Mouse (Mus musculus): ENCODE data around the gene Prdx1. TPM values are rescaled to one million over a fixed set of nuclear protein-coding genes. Genes with fewer than 3 reads are reported as not detected.
"Not testable (repeated sequence)": the region's sequence is repeated elsewhere in the genome, so short reads cannot be mapped to it uniquely, and the experiment has no call there.

Prdx1 gene
- total RNA-seq (2021) = 100 to 1,000 TPM; 148 to 168 TPM

DNA sequence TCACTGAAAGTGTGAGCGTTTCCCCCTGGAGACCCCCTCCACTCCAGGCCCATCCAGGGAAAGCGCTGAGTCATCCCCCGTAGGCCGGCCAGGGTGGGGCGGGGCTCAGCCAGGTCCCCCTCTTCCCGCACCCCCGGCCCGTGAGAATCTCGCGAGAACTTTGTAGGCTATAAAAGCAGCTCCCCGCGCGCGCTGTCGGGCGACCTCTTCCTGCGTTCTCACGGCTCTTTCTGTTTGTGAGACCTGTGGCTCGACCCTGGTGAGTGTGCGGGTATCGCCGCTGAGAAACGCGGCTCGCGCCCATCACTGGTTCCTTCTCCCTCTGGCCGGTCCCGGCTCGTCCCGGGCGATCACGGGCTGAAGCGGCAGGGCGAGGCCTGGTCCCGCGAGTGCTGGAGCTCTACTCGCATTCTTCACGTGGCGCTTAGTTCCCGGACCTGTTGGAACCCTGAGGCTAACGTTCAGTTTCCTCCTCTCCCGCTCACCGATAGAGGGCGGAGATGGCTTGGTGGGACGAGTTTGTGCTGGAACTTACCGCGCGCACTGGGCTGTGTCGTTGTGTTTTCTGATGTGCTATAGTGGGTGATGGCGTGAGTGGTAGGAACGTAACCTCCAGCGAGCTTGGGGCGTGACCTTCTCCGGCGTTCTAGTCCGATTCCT lies at the start of gene Prdx1:
Prdx1 (plus strand) TSS at position 143 of the 660 bp plus-strand sequence.
- DNase-seq = peak; percentile 88 to 89

DNA sequence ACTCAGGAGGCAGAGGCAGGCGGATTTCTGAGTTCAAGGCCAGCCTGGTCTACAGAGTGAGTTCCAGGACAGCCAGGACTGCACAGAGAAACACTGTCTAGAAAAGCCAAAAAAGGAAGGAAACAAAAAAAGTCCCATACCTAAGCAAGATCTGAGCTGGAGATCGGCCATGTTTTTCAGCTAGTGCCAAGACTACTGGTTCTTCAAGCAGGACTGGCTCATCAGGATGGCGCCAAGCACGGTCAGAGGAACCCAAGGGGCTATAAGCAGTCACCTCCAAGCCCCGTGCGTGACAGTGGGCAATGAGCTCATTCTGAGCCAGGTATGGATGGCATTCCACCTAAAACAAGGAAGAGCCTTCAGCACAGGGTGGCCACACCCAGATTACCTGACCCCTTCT lies 46.5 kb upstream of the Prdx1 start:
- DNase-seq = no peak

DNA sequence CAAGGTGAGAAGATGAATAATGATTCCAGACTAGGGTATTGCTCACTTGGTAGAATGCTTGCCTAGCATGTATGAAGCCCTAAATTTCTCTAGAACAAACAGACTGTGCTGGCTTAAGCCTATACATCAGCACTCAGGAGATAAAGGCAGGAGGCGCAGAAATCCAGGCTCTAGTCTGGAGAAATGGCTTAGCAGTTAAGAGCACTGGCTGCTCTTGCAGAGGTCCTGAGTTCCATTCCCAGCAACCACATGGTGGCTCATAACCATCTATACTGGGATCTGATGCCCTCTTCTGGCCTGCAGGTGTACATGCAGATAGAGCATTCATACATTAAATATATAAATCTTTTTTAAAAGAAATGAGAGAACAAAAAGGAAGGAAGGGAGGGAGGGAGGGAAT lies 43.3 kb upstream of the Prdx1 start:
- no peak for DNase-seq

DNA sequence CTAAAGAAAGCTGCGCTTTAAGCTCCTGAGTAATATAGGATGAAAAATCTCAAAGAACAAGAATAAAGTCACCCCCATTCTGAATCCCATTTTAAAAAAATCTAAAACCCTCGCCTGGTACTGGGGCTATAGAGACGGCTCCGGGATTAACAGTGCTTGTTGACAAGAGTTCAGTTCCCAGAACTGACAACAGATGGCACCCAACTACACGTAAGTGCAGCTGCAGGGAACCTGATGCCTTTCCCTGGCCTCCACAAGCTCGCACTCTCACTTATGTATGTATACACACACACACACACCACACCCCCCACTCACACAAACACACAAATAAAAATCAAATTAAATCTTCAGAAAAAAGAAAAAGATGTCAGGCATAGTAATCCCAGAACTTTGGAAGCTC lies 41.0 kb upstream of the Prdx1 start:
- DNase-seq = no peak

DNA sequence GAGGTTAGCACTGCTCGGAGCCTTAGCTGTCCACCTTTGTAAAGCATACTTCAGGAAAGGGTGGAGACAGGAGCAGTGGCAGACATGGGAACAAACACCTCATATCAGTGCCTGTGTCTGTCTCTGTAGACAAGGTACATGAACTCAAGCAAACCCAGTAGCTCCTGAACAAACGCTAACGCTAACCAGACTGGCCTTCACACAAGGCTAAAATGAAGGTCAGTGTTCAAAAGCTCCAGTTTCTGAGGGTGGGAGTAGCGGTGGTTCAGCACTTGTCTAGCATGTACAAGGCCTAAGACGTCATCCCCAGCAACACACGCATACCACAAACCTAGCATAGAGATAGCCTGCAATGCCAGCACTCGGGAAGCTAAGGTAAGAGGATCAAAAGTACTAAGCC lies 39.7 kb upstream of the Prdx1 start:
- no peak for DNase-seq

DNA sequence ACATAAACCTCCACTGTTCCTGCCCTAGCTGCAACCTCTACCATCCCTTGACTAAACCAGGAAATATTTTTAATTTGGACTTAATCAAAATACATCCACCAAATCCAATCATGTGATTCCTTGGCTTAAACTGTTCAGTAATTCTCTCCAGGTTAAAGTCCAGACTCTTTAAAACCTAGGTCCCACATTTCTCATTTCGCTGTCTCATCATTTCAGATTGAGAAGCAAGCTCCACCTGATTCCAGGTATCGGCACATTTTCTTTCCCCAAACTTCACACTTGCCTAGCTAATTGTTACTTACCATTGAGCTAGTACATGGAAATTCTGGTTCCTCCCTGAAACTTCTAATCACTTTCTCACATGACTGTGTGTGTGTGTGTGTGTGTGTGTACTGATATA lies 35.9 kb upstream of the Prdx1 start:
- no peak for DNase-seq

GRCm38 (mm10) chr4:116650365-116650764 lies 35.0 kb upstream of the Prdx1 start:
- no peak for DNase-seq

DNA sequence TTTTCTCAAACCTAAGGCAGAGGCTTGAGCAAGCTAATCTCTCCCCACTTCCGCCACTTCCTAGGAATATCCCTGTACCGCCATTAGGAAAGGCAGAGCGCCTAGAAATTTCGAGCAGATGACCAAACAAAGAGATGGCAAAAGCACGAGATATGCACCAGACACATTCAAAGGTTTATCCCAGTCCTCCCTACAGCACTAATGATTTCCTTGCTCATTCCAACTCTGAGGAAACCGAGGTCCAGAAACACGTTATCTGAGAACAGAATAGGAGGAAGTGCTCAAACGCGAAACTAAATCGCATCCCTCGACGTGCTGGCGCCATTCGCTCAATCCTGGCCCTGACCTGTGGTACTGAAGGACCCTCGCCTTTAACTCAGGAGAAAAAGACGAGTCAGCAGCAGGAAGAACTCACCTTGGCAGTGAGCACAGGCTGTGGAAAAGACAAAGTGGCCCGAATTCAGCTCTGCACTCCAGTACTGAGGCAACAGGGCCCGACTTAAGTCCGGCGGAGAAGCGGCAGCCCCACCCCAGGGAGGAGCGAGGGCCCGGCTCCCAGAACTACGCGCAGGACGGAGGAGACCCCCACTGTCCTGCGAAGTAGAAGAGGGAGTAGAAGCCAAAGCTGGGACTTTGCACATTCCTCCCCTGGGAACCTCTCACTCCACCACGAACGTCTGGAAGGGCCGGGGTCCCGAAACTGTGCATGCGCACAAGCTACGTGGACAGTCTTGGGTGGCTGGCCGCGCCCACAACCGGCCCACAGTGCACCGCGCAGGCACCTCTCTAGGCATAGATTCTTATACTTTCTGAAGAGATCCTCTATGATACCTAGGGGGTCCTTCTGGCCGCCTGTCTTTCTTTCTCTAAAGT lies 34.2 kb upstream of the Prdx1 start, which contains the start of gene Akr1a1:
Akr1a1 (minus strand) TSS at position 757 of the 873 bp plus-strand sequence.
- peak; percentile 94 to 95 for DNase-seq

DNA sequence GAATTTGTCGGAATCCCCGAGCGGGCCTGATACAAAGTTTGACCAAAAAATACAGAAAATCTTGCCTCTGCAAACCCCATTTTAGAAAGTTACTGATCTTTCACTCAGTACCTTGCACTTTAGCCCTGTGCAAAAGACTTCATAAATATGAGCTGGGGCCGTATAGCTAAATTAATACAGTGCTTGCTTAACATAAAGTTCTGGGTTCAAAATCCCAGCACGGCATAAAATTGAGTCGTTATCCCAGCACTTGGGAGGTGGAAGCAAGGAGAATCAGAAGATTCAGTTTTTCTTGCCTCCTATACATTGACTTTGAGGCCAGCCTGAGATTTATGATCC lies 33.6 kb upstream of the Prdx1 start:
- no peak for DNase-seq

- DNase-seq = no peak
Observed at GRCm38 (mm10) chr4:116653228-116653627, 32.1 kb upstream of the Prdx1 start.

GRCm38 (mm10) chr4:116655100-116655499 lies 30.2 kb upstream of the Prdx1 start:
- DNase-seq = no peak

DNA sequence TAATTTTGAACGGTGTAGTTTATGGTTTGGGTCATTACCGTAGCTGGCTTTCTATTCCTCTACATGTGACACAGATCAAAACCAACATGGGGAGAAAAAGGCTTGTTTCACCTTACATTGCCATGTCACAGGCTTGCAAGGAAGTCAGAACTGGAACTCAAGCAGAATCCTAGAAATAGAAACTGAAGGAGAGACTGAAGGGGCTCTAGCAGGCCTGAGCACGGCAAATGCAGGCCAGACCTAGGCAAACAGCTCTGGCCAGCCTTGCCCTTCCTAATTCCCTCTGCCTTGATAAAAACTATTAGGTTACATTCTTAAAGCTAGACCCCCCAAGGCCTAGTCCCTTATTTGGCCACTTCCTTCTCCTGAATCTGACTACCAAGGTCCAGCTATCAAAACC lies 29.7 kb upstream of the Prdx1 start:
- no peak for DNase-seq

DNA sequence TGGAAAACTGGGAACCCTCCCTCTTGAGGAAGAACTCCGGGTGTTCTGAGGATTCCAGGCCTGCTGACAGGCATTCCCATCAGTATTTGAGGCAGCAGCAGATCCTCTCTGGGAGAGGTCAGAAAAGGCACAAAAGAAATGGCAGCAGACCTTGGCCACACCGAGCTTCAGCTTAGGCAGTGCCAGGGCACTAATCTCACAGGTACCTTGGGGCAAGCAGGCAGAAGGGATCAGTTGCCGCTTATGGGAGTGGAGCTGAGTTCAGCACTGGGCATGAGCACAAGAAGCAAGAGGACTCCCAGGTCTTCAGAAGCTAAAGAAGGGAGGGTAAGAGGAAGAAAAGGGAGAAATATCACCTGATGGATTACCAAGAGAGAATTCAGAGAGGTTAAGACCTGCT lies 27.4 kb upstream of the Prdx1 start:
- no peak for DNase-seq

DNA sequence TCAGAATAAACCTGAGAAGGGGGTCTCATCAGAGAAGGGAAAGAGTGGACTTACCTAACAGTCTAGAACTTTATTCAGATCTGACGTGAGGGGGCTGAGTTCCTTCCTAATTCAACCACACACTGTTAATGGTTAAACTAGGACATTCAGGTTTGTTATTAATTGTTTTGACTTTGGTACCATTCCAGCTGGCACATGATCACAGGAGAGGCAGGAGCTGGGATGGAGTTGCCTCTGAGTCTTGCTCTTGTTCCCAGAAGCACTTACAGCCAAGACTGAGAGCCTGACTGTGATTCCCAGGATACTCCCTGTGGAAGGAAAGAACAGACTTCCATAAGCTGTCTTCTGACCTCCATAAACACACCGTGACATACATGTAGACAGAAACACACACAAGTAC lies 25.9 kb upstream of the Prdx1 start:
- DNase-seq = no peak

GRCm38 (mm10) chr4:116659916-116660315 lies 25.4 kb upstream of the Prdx1 start:
- DNase-seq = not testable (repeated sequence)

- no peak for DNase-seq
Observed at GRCm38 (mm10) chr4:116660829-116661228, 24.5 kb upstream of the Prdx1 start.

- no peak for DNase-seq
Observed at GRCm38 (mm10) chr4:116661998-116662397, 23.3 kb upstream of the Prdx1 start.

DNA sequence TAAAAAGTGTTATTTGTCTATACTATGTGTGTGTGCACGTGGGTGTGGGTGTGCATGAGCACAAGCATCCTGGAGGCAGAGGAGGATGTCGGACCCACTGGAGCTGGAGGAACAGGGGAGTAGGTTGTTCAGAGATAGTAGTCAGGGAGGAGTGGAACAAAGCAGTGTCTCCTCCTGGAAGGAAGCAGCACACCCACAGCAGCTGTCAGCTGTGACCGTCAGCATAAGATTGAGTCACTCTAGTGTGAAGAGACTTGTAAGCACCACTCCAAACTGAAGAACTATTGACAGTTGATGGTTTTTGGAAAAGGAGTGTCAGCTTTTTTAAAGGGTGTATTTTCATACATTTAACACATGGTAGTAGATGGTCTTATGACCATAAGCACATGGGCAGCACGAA lies 18.7 kb upstream of the Prdx1 start:
- DNase-seq = no peak

DNA sequence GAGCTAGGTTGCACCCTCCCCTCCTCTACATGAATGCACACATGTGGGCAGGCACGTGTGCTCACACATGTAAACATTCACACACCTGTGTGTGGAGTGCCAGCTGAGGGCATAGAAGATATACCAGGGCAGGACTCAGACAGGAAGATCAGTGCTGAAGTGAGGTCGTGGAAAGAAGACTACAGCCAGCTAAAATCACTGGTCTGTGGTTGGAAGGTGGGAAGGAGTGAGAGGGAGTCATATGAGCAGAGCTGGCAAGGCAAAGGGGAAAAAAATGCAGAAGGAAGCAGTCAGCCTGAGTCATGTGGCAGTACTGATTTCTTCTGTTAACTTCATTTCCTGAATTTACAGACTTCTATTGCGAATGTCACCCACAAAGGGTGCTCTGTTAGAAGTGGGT lies 17.2 kb upstream of the Prdx1 start:
- DNase-seq = no peak

GRCm38 (mm10) chr4:116669291-116669690 lies 16.1 kb upstream of the Prdx1 start:
- no peak for DNase-seq

DNA sequence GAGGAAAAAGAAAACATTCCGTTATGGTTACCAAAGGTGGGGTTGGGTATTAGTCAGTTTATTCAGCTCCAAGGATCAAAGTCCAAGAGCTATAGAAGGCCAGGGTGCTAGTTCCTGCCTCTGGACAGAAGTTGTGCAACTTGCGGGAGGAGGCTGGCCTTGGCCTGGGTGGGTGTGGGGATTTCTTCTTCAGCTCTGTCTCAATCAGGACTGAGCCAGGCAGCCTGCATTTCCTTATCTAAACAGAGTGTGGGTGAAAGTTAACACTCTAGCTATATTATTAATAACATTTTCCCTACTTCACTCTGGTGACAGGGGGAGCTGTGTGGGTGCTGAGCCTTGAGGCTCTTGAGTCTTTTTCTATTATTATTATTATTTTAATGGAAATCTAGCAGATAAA lies 12.6 kb upstream of the Prdx1 start:
- no peak for DNase-seq

DNA sequence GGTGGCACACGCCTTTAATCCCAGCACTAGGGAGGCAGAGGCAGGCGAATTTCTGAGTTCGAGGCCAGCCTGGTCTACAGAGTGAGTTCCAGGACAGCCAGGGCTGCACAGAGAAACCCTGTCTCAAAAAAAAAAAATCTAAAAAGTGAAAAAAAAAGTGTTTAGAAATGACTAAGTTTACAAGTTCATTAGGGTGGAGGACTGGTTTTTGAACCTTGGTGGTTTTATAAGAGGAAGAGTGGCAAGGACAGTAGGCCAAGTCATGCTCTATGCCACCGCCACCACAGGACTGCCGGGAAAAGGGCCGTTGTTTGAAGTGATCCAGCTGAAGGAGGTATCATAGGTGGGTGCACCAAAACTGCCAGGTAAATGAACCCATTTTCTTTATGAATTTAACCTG lies 10.6 kb upstream of the Prdx1 start:
- not testable (repeated sequence) for DNase-seq

DNA sequence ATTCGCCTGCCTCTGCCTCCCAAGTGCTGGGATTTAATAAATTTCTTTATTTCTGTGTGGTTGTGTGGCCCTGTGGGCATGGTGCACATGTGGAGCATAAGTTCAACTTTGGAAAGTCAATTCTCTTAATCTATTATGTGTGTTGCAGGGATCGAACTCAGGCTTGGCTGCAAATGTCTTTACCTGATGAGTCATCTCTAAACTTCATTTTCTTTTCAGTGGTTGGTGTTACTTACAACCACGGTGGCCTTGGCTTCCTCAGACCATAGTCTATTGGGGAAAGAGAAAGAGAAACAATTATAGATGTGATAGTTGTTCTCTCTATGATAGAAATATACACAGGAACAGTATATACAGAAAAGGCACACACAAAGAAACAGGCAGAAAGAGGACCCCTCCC lies 9.3 kb upstream of the Prdx1 start:
- DNase-seq = no peak

DNA sequence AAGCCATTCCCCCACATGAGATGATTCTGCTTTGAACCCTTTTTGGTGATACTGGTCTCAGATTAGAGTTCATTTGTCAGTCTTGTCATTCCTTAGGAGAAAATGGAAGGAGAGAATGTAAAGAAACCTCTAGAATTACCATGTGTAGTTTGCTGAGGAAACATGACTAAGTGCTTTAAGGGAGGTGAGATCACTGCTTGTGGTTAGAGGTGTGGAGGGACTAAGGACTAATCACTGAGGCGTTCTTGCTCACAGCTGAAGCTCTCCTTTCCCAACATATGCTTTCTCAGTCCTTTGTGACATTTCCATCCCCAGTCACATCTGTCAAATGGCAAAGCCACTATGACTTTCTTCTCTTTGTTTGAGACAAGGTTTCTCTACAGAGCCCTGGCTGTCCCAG lies 7.5 kb upstream of the Prdx1 start:
- no peak for DNase-seq
